Mouse (Mus musculus): Measurements from ENCODE around the gene Zmiz1.

Gene Zmiz1

GRCm38 (mm10) chr14:25472096-25472861 is 13.3 kb downstream of the Zmiz1 start:
- DNase-seq (ENCODE audit: low spot score in 2 of 2): no peak

- no peak for DNase-seq (ENCODE audit: low spot score in 2 of 2)
Observed at GRCm38 (mm10) chr14:25472981-25473649, 14.1 kb downstream of the Zmiz1 start.

- no peak for DNase-seq (ENCODE audit: low spot score in 2 of 2)
Observed at GRCm38 (mm10) chr14:25474017-25474416, 15.0 kb downstream of the Zmiz1 start.

GRCm38 (mm10) chr14:25474732-25475131 is 15.7 kb downstream of the Zmiz1 start:
- DNase-seq (ENCODE audit: low spot score in 2 of 2): no peak

GRCm38 (mm10) chr14:25476048-25476447 is 17.1 kb downstream of the Zmiz1 start:
- DNase-seq (ENCODE audit: low spot score in 2 of 2): no peak

- no peak for DNase-seq (ENCODE audit: low spot score in 2 of 2)
Observed at GRCm38 (mm10) chr14:25476453-25476852, 17.5 kb downstream of the Zmiz1 start.

GRCm38 (mm10) chr14:25477268-25477667 is 18.3 kb downstream of the Zmiz1 start:
- no peak for DNase-seq (ENCODE audit: low spot score in 2 of 2)

- DNase-seq (ENCODE audit: low spot score in 2 of 2): no peak
Observed at GRCm38 (mm10) chr14:25478257-25478656, 19.3 kb downstream of the Zmiz1 start.

GRCm38 (mm10) chr14:25478755-25479154 is 19.8 kb downstream of the Zmiz1 start:
- DNase-seq (ENCODE audit: low spot score in 2 of 2): no peak

GRCm38 (mm10) chr14:25479841-25480252 is 20.9 kb downstream of the Zmiz1 start:
- DNase-seq (ENCODE audit: low spot score in 2 of 2): no peak

- DNase-seq (ENCODE audit: low spot score in 2 of 2): no peak
Observed at GRCm38 (mm10) chr14:25480443-25480842, 21.5 kb downstream of the Zmiz1 start.

- DNase-seq (ENCODE audit: low spot score in 2 of 2): no peak
Observed at GRCm38 (mm10) chr14:25480916-25481666, 22.1 kb downstream of the Zmiz1 start.

- no peak for DNase-seq (ENCODE audit: low spot score in 2 of 2)
Observed at GRCm38 (mm10) chr14:25481667-25482331, 22.8 kb downstream of the Zmiz1 start.

GRCm38 (mm10) chr14:25482404-25482803 is 23.4 kb downstream of the Zmiz1 start:
- DNase-seq (ENCODE audit: low spot score in 2 of 2): no peak

- no peak for DNase-seq (ENCODE audit: low spot score in 2 of 2)
Observed at GRCm38 (mm10) chr14:25483285-25483684, 24.3 kb downstream of the Zmiz1 start.

GRCm38 (mm10) chr14:25484049-25484448 is 25.1 kb downstream of the Zmiz1 start:
- no peak for DNase-seq (ENCODE audit: low spot score in 2 of 2)

- no peak for DNase-seq (ENCODE audit: low spot score in 2 of 2)
Observed at GRCm38 (mm10) chr14:25486220-25486619, 27.2 kb downstream of the Zmiz1 start.

GRCm38 (mm10) chr14:25486742-25487469 is 27.9 kb downstream of the Zmiz1 start:
- no peak for DNase-seq (ENCODE audit: low spot score in 2 of 2)

GRCm38 (mm10) chr14:25487470-25487955 is 28.5 kb downstream of the Zmiz1 start:
- DNase-seq (ENCODE audit: low spot score in 2 of 2): no peak

- DNase-seq (ENCODE audit: low spot score in 2 of 2): peak in 1 of 2 experiments; percentile 31
Observed at GRCm38 (mm10) chr14:25488097-25488613, 29.2 kb downstream of the Zmiz1 start.
